Mouse (Mus musculus) spleen, adult 18-20 months (tissue): ENCODE data around the gene Ildr2.

ENCODE experiments used
- DNase-seq, 2 experiments: peaks; one replicate each; pipeline ENCODE4 v3.0.0; 2022; ENCODE audit warnings: mixed read lengths in 2 of 2

Ildr2 gene

GRCm38 (mm10) chr1:166253898-166254894 lies at the start of gene Ildr2:
Gene Ildr2, plus strand, starts transcription at chr1:166254139.
- DNase-seq: peak in 1 of 2 experiments; percentile 15

- no peak for DNase-seq
Observed at GRCm38 (mm10) chr1:166204171-166204570, 49.8 kb upstream of the Ildr2 start.

DNA sequence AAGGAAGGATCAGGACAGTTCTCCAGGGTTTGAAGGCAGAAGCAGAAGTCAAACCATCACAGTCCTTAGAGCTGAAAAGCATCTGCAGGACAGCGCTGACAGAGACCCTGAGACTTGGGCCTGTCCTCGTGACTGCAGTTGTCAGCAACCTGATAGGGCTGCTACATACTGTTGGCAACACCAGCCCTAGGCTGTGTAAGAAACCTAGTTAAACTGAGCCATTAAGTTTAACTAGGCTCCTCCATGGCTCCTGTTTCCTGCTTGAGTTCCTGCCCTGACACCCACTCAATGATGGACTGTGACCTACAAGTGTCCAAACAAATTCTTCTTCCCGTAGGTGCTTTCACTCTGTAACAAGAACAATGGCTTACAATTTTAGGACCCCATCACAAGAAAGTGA lies 48.8 kb upstream of the Ildr2 start:
- no peak for DNase-seq

GRCm38 (mm10) chr1:166209371-166209770 lies 44.6 kb upstream of the Ildr2 start:
- no peak for DNase-seq

GRCm38 (mm10) chr1:166214181-166214580 lies 39.8 kb upstream of the Ildr2 start:
- no peak for DNase-seq

- DNase-seq: no peak
Observed at GRCm38 (mm10) chr1:166238315-166238969, 15.5 kb upstream of the Ildr2 start, which contains the start of gene Mael. Gene Mael, minus strand, starts transcription at chr1:166238747.

DNA sequence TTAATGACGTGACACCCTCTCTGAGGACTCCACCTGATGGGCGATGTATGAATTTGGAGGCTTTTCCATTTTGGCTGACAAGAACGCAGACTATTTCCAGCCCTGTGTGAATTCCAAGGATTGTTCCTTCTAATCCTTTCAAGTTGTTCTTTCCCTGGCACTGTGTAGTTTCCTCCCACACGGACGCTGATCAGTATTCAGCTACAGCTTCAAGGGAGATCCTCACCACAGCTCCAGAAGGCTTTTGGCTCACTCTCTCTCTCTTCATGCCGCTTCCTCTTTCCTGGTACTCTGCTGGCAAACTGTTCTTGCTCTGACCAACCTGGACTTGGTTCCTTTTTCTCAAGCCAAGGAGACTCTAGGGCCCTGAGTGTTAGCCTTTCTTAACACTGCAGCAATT lies 9.7 kb upstream of the Ildr2 start:
- DNase-seq: no peak

DNA sequence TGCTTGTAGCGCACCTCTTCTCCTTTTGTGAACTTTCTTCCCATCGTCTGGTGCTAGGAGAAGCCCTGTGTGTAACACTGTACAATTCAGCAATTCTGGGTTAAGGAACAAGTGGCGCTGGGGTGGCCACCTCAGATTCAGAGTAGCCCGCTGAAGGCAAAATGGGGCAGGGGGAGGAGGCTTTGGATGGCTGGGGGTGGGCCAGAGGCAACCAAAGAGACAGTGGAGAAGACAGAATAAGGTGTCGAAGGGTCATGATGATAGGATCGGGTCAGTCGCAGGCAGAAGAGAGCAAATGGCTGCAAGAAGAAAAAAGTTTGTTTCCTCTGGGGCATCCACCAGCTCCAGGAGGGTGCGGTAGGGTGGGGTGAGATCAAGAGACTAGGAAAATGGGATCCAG lies 1.2 kb downstream of the Ildr2 start:
- DNase-seq: no peak

DNA sequence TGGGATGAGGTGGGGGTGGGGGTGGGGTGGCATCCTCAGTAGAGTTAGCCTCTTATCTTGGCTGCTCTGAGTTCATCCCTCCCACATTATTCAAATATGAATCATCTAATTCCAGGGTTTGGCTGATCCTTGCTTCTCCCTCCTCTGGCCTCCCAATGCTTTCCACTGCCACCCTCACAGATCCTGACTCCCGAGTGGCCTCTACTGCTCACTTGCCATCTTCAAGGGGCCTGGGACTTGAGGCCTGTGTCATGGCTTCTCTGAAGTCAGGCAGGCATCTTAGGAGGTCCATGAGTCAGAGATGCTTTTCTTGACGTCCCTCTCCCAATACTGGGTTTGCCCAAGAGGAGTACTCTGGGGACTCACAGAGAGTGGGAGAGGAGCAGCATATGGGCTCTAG lies 1.7 kb downstream of the Ildr2 start:
- DNase-seq: no peak

DNA sequence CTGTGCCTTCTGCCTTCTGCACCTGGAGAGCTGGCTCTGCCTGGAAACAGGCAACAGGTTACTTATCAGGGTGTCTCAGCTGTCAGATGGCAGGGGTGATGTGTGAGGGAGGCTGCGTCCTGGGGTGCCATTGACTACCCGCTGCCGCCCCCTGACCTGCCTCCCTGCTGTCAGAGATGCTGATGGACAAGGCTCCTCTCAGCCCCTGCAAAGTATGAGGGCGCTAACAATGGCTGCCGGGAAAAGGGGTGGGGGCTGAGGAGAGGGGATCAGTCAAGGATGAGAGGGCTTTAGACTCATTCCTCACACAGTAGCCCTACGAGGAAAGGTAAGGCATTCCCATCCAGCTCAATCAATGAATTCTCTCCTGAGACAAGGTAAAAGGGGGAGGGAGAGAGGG lies 2.4 kb downstream of the Ildr2 start:
- no peak for DNase-seq

GRCm38 (mm10) chr1:166256898-166257297 lies 3.0 kb downstream of the Ildr2 start:
- DNase-seq: no peak

- no peak for DNase-seq
Observed at GRCm38 (mm10) chr1:166259526-166259925, 5.6 kb downstream of the Ildr2 start.

- no peak for DNase-seq
Observed at GRCm38 (mm10) chr1:166266001-166266705, 12.2 kb downstream of the Ildr2 start.

DNA sequence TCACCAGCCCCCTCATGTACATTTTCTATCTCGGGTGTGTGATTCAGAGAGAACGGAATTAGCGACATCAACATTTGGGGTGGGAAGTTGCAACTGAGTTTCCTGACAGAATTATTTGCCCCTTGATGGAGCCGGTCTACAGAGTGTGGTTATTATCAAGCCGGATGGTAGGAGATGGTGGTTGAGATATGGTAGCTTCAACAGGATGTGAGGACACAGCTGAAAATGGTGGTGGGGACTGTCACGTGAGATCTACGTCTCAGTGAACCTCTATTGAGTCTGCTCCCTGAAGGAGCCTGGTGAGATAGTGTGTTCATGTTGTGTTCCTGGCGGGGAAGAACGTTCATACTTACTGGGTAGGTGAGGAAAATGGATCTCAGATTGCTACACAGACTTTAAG lies 13.0 kb downstream of the Ildr2 start:
- DNase-seq: no peak

GRCm38 (mm10) chr1:166268218-166268617 lies 14.3 kb downstream of the Ildr2 start:
- no peak for DNase-seq

DNA sequence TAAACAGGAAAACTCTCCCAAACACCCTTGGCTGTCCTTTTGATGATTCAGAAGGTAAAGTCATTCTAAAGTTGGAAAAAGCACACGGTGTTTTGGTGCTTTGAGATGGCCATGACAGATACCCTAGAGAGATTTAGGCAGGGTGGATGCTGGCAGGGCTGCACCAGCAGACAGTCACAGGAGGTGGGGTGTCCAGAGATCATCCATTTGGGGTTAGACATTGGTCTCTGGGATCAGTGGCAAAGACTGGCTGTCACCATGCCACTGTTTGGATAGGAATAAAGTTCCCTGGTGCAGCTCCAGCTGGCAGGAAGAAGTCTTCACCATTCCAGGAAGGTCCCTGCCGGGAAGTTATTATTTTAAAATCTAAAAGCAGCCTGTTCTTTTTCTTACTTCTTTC lies 24.8 kb downstream of the Ildr2 start:
- no peak for DNase-seq

GRCm38 (mm10) chr1:166279580-166280206 lies 25.8 kb downstream of the Ildr2 start:
- no peak for DNase-seq

GRCm38 (mm10) chr1:166280566-166280965 lies 26.6 kb downstream of the Ildr2 start:
- DNase-seq: no peak

DNA sequence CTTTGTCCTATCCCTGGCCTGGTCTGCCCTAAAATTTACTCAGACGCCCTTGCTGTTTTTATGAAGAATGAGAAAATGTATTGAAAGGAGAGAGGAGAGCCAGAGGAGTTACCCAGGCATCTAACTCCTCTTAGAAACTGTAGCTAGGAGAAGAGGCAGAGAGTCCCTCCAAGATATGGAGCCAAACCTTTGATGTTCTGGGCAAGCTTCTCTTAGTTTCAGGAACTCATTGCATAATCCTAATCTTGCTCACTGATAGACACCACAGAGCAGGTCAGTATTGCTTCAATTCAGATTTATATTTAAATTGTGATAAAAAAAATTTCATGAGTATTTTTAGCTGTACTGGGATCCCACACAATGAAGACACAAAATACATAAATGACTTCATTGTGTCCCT lies 27.3 kb downstream of the Ildr2 start:
- no peak for DNase-seq

GRCm38 (mm10) chr1:166281836-166282235 lies 27.9 kb downstream of the Ildr2 start:
- no peak for DNase-seq

- DNase-seq: no peak
Observed at GRCm38 (mm10) chr1:166282597-166283210, 28.8 kb downstream of the Ildr2 start.

- DNase-seq: no peak
Observed at GRCm38 (mm10) chr1:166283451-166283850, 29.5 kb downstream of the Ildr2 start.
